Mouse (Mus musculus): ENCODE measurements around the gene AU022252. TPM values are rescaled to one million over a fixed set of nuclear protein-coding genes. Genes with fewer than 3 reads are reported as not detected.

Gene AU022252
- total and polyA plus RNA-seq, 2 experiments from 2014 or later, result 13.6 to 20.1 TPM

GRCm38 (mm10) chr4:119177702-119178101 lies 54.8 kb downstream of the AU022252 start:
- no peaks in the 10 kb centered on the region for H3K36me3 ChIP-seq (ENCODE audit: insufficient read depth, low read length)
- H3K4me1 ChIP-seq (ENCODE audit: insufficient read depth, low read length), result no peaks in the 10 kb centered on the region; the same call in 1 of the 2 replicates
- 80% methylated on average over 5 of the region's 5 CpGs for WGBS
- ATAC-seq (ENCODE audit: low FRiP score), result no peak
- no peak overlapping the region for H3K27ac ChIP-seq (ENCODE audit: low read depth, low read length)
- H3K4me2 ChIP-seq (ENCODE audit: low read depth, low read length, poor library complexity, severe bottlenecking), result no peak overlapping the region
- H3K9ac ChIP-seq (replicated peaks; ENCODE audit: low read length, poor library complexity, severe bottlenecking), result no peak overlapping the region
- no peak for DNase-seq (ENCODE audit: low spot score)
- no peak overlapping the region for H3K4me3 ChIP-seq (ENCODE audit: low read depth, low read length)
- no peaks in the 10 kb centered on the region for H3K27me3 ChIP-seq (ENCODE audit: insufficient read depth, low read length)
- no peaks in the 10 kb centered on the region for H3K9me3 ChIP-seq (ENCODE audit: low read length)
- TF ChIP-seq CTCF (IDR thresholded peaks at IDR 0.05), result no peak

GRCm38 (mm10) chr4:119173851-119174453 lies 58.6 kb downstream of the AU022252 start, which contains the start of gene Zfp691:
Gene Zfp691 (minus strand): TSS chr4:119174195.
- TF ChIP-seq CTCF (IDR thresholded peaks at IDR 0.05), result no peak
- no peaks in the 10 kb centered on the region for H3K27me3 ChIP-seq (ENCODE audit: insufficient read depth, low read length)
- no peaks in the 10 kb centered on the region for H3K36me3 ChIP-seq (ENCODE audit: insufficient read depth, low read length)
- peak within 1 kb of the TSS; percentile 76 for H3K4me3 ChIP-seq (ENCODE audit: low read depth, low read length)
- H3K4me2 ChIP-seq (ENCODE audit: low read depth, low read length, poor library complexity, severe bottlenecking), result peak within 1 kb of the TSS; percentile 60
- H3K9ac ChIP-seq (replicated peaks; ENCODE audit: low read length, poor library complexity, severe bottlenecking), result peak within 1 kb of the TSS; percentile 76
- H3K4me1 ChIP-seq (ENCODE audit: insufficient read depth, low read length), result no peaks in the 10 kb centered on the region; the same call in 1 of the 2 replicates
- ATAC-seq (ENCODE audit: low FRiP score) (peak; percentile 100), DNase-seq (ENCODE audit: low spot score) (peak; percentile 99)
- H3K27ac ChIP-seq (ENCODE audit: low read depth, low read length), result peak within 1 kb of the TSS; percentile 58
- WGBS, result under 1% methylated on average over 34 of the region's 40 CpGs
- no peaks in the 10 kb centered on the region for H3K9me3 ChIP-seq (ENCODE audit: low read length)

DNA sequence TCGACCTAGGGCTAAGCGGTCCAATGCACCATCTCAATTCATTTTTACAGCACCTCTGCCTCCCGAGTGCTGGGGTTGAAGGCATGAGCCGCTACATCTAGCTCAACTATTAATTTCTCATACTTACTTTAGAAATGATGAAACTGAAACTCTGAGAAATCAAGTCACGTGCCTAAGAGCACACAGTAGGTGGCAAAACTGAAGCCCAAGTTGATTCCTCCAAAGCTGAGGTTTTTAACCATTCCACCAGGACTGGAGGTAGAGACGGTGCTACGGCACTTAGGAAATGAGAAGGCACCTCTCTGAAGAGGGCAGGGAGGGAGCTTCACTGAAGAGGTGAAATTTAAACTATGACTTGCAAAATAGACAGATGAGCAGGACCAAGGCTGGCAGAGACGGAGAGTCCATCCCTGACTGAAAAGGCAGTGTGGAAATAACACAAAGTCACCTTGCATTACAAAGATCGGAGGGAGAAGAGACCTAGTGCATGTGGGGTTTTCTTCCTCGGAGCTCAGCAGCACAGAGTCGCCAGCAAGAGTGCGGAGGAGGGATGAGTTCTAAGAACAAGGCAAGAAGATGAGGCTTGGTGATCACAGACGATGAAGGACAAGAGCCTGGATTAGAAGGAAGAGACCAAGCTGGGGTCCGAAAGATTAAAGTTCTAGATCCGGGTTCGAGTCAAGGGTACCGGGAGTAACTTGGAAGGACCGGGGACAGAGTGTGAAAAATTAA lies 59.4 kb downstream of the AU022252 start:
- H3K9ac ChIP-seq (replicated peaks; ENCODE audit: low read length, poor library complexity, severe bottlenecking), result peak overlapping the region; percentile 76
- no peaks in the 10 kb centered on the region; the same call in 1 of the 2 replicates for H3K4me1 ChIP-seq (ENCODE audit: insufficient read depth, low read length)
- ATAC-seq (ENCODE audit: low FRiP score), result no peak
- peak overlapping the region; percentile 60 for H3K4me2 ChIP-seq (ENCODE audit: low read depth, low read length, poor library complexity, severe bottlenecking)
- TF ChIP-seq CTCF (IDR thresholded peaks at IDR 0.05), result no peak
- H3K27me3 ChIP-seq (ENCODE audit: insufficient read depth, low read length), result no peaks in the 10 kb centered on the region
- WGBS, result 38% methylated on average over 18 of the region's 18 CpGs
- H3K9me3 ChIP-seq (ENCODE audit: low read length), result no peaks in the 10 kb centered on the region
- H3K4me3 ChIP-seq (ENCODE audit: low read depth, low read length), result peak overlapping the region; percentile 76
- H3K36me3 ChIP-seq (ENCODE audit: insufficient read depth, low read length), result no peaks in the 10 kb centered on the region
- H3K27ac ChIP-seq (ENCODE audit: low read depth, low read length), result peak overlapping the region; percentile 58; the same call in 1 of the 2 replicates
- DNase-seq (ENCODE audit: low spot score), result no peak

GRCm38 (mm10) chr4:119167663-119168062 lies 64.8 kb downstream of the AU022252 start:
- 0 out of 2 replicates have a peak, but pooled peaks have one; percentile 41 for ATAC-seq (ENCODE audit: low FRiP score)
- Histone ChIP-seq H3K9me3 (ENCODE audit: low read length) (no peaks in the 10 kb centered on the region), H3K4me3 (ENCODE audit: low read depth, low read length) (no peak overlapping the region), H3K4me2 (ENCODE audit: low read depth, low read length, poor library complexity, severe bottlenecking) (no peak overlapping the region), H3K27ac (ENCODE audit: low read depth, low read length) (no peak overlapping the region), H3K36me3 (ENCODE audit: insufficient read depth, low read length) (no peaks in the 10 kb centered on the region), H3K4me1 (ENCODE audit: insufficient read depth, low read length) (no peaks in the 10 kb centered on the region; the same call in 1 of the 2 replicates), H3K9ac (replicated peaks; ENCODE audit: low read length, poor library complexity, severe bottlenecking) (no peak overlapping the region), H3K27me3 (ENCODE audit: insufficient read depth, low read length) (no peaks in the 10 kb centered on the region)
- 2% methylated on average over 4 of the region's 4 CpGs for WGBS
- peak; percentile 92 for TF ChIP-seq CTCF (IDR thresholded peaks at IDR 0.05)
- peak; percentile 92 for DNase-seq (ENCODE audit: low spot score)

- TF ChIP-seq CTCF (IDR thresholded peaks at IDR 0.05), result no peak
- Histone ChIP-seq H3K36me3 (ENCODE audit: insufficient read depth, low read length) (no peaks in the 10 kb centered on the region), H3K9me3 (ENCODE audit: low read length) (no peaks in the 10 kb centered on the region), H3K4me2 (ENCODE audit: low read depth, low read length, poor library complexity, severe bottlenecking) (no peak overlapping the region), H3K4me3 (ENCODE audit: low read depth, low read length) (no peak overlapping the region), H3K27me3 (ENCODE audit: insufficient read depth, low read length) (no peaks in the 10 kb centered on the region), H3K9ac (replicated peaks; ENCODE audit: low read length, poor library complexity, severe bottlenecking) (no peak overlapping the region), H3K4me1 (ENCODE audit: insufficient read depth, low read length) (no peaks in the 10 kb centered on the region), H3K27ac (ENCODE audit: low read depth, low read length) (no peak overlapping the region)
- ATAC-seq (ENCODE audit: low FRiP score) (no peak), DNase-seq (ENCODE audit: low spot score) (no peak)
- 87% methylated on average over 4 of the region's 4 CpGs for WGBS
Observed at GRCm38 (mm10) chr4:119167068-119167467, 65.4 kb downstream of the AU022252 start.

GRCm38 (mm10) chr4:119165916-119166315 lies 66.6 kb downstream of the AU022252 start:
- TF ChIP-seq CTCF (IDR thresholded peaks at IDR 0.05), result no peak
- DNase-seq (ENCODE audit: low spot score) (no peak), ATAC-seq (ENCODE audit: low FRiP score) (no peak)
- no peaks in the 10 kb centered on the region for H3K27me3 ChIP-seq (ENCODE audit: insufficient read depth, low read length)
- no peaks in the 10 kb centered on the region for H3K9me3 ChIP-seq (ENCODE audit: low read length)
- no peaks in the 10 kb centered on the region for H3K4me1 ChIP-seq (ENCODE audit: insufficient read depth, low read length)
- H3K4me3 ChIP-seq (ENCODE audit: low read depth, low read length), result no peak overlapping the region
- WGBS, result 80% methylated on average over 7 of the region's 7 CpGs
- H3K27ac ChIP-seq (ENCODE audit: low read depth, low read length), result no peak overlapping the region
- no peak overlapping the region for H3K9ac ChIP-seq (replicated peaks; ENCODE audit: low read length, poor library complexity, severe bottlenecking)
- no peaks in the 10 kb centered on the region for H3K36me3 ChIP-seq (ENCODE audit: insufficient read depth, low read length)
- no peak overlapping the region for H3K4me2 ChIP-seq (ENCODE audit: low read depth, low read length, poor library complexity, severe bottlenecking)
